Mouse (Mus musculus) c-Kit-positive CD71-negative TER-119-negative erythroid progenitor cells, embryonic 14.5 days (primary cell): Measurements from ENCODE around the gene Lck.
A peak's percentile ranks its signal among the peaks of the same experiment; 100 is the strongest.

ENCODE experiments used
- DNase-seq: peaks from one replicate; pipeline ENCODE4 v3.0.0-alpha.2; 2013; ENCODE audit warnings: low read depth

The Lck gene

DNA sequence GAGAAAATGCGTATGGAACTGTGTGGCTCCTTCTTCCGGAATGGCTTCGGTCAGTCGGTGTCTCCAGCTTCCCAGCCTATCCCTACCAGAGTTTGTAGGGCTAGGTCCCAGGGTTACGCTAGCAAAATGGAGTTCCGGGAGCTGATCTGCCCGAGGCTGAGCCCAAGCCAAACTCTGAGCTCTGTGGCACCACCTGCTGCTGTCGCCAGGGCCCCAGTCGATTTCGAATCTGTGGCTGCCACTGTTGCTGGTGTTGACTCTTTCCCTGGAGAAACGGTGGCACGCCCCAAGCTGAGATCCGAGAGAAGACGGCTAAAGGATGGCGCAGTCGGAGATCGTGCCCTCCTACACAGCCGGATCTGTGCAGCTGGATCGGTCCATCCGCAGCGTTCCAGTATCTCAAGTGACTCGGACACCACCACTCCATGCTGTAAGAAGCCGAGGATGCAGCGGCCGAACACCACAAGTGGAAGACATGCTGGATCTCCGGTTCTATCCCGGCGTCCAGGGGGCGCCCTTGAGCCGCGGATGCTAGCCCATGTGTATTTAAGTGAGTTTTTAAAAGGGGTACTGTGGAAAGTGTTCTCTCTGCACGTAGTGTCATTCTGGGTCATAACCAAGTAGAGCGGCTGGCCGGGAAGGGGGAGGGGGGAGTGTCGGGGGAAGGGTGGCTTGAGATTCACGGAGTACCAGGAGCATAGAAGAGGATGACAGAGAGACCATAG, 11.6 kb upstream of the Lck start:
- peak; percentile 83 for DNase-seq

- no peak for DNase-seq
Observed at GRCm38 (mm10) chr4:129584370-129584769, 10.9 kb upstream of the Lck start.

- no peak for DNase-seq
Observed at GRCm38 (mm10) chr4:129582251-129582650, 8.8 kb upstream of the Lck start.

GRCm38 (mm10) chr4:129580347-129580746, 6.9 kb upstream of the Lck start:
- no peak for DNase-seq

GRCm38 (mm10) chr4:129578466-129578865, 5.0 kb upstream of the Lck start, which contains the start of gene Fam167b:
Gene Fam167b (minus strand): TSS chr4:129578549.
- no peak for DNase-seq

DNA sequence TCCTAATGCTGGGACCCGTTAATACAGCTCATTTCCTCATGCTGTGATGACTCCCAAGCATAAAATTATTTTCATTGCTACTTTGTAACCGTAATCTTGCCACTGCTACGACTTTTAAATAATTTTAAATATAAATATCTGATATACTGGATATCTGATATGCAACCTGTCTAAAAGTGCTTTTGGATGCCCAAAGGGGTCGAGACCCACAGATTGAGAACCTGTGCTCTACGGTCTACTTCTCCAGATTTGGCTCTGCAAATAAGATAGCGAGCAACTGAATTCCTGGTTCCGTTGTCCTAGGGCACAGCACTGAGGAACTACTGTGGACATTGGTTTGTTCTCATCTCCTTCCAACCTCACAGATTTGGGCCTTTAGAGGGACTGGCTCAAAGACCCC, 4.2 kb upstream of the Lck start:
- DNase-seq: no peak

DNA sequence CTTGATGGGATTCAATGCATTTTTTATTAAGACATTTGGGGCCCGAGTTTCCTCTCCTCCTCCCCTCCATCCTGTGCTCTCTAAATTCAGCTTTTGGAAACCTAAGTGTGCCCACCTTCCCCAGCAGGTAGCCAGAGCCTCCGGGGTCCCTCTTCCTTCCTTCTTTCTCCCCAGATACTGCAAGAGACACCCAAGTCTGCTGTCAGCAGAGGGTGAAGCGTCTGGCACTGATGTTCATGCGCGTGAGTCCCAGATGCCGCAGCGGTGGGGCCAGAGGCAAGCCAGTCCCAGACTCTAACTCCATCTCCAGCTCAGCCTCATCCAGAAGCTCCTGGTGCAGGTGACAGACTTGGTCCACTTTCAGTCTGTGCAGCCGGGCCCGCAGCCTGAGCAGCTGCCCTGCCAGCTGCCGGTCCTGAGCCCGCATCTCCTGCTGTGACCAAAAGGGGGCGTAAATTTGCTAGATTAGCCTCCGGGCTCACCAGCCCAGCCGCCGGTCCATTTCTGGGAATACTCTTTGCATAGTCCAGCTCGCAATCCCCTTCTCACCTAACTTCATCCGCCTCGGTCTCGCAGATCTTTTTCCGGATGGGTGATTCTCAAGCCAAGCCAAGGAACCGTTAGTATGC, 3.5 kb upstream of the Lck start:
- no peak for DNase-seq

- peak; percentile 77 for DNase-seq
Observed at GRCm38 (mm10) chr4:129575171-129575844, 1.9 kb upstream of the Lck start.

DNA sequence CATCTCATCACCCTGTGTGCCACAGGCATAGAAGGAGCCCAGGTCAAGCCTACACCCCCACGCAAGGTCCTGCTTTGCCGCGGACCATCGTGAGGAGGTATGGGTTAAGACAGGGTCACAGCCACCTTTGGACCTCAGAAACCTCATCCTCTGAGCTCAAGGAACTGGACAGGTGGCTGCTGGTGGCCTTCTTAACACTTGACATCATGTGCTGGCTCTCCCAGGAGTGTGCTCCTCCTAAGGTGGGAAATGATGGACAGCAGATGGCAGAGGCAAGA, 409 bp downstream of the Lck start:
- DNase-seq: no peak

GRCm38 (mm10) chr4:129572236-129573092, 977 bp downstream of the Lck start:
- DNase-seq: no peak

DNA sequence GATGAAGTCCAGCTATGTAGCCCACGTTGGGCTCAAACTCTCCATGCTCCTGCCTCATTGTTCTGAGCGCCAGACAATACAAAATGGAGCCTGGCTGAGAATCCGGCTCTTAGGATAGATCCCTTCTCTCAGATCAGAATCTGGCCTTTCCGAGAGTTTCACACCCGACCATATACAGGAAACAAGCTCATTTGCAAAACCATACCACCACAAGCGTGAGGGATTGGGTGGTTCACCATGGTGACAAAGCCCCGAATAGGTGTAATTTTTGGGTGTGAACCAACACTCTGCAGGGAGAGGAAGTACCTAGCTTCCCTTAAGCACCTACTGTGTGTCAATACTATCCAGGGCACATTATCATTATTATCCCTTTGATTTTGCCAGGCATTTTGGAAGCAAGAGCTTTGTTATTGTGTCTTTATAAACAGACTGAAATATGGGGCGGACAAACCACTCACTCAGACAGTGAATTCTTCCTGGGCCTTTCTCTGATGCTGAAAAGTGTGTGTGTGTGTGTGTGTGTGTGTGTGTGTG, 1.8 kb downstream of the Lck start:
- no peak for DNase-seq

DNA sequence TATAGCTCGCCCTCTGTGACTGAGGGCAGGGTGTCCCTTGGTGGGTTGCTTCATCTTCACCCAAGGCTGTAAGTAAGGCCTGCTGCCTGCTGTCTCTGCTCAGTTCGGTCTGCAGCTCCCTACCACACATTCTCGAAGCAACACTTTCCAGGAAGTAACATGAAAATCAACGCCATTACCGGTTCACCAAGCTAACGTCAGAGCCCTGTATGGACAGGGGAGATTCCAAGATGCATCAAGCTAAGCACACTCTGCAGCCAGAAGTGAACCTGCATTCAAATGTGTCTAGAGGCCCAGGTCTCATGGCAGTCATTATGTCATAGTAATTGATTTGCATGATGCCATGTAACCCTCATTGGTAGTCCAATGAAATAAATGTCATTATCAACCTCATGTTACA, 3.4 kb downstream of the Lck start:
- DNase-seq: no peak

- DNase-seq: no peak
Observed at GRCm38 (mm10) chr4:129568366-129568765, 5.1 kb downstream of the Lck start.

DNA sequence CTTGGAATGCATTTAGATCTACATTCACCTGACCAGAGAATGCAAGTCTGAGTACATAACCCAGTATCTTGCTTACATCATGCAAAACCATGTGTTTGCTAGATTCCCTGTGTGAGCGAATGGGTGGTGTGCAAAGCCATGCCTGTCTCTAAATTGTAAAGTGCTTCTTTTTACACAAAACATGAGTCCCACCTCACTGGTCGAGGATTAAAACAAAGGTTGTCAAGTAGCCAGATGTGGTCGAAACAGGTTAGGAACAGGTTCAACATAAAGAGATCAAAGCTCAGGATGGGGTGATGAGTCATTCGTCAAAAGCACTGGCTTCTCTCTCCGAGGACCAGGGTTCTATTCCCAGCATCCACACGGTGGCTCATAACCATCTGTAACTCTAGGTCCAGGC, 8.3 kb downstream of the Lck start:
- DNase-seq: no peak

GRCm38 (mm10) chr4:129563718-129564117, 9.7 kb downstream of the Lck start:
- DNase-seq: no peak

DNA sequence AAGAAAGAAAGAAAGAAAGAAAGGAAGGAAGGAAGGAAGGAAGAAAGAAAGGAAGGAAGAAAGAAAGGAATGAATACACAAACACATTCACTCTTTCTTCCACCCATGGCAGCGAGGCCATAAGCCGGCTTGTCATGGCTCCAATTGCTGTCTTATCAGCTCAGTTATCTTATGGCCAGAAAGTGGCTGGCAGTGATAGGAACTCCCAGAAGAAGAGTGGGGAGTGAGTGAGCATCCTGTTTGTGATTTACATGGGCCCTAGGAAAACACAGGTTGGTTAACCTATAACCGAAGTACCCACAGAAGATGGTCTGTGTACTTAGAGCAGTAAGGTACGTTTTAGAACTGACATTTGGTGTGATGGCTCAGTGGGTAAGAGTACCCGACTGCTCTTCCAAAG, 12.3 kb downstream of the Lck start:
- no peak for DNase-seq

DNA sequence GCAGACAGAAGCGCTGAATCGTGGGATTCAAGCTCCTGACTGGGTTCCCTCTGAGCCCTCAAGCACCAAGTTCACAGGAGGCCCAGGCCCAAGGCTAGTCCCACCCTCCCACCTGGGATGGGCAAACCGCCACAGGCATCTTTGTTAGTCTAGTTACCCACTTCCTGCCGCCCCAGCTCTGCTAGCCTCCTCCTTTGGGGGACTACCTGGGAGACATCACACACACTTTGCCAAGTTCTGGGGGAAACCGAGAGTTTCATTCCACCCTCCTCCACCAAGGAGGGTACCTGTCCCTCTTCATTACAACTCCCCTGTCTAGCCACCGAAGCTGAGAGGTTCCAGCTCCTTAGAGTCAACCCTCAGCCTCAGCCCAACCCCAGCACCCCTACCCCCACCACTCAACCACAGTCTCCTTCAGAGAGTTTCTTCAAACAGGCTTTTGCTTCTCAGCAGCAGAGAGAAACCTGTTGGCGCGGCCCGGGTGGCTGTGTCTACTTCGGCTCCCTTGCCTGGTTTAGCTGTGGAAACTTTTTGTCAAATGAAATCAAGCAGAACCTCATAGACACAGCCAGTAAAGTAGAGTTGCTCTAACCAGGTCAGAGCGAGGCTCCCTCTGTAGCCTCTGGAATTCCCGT, 15.0 kb downstream of the Lck start:
- no peak for DNase-seq

- DNase-seq: no peak
Observed at GRCm38 (mm10) chr4:129557256-129557808, 16.1 kb downstream of the Lck start.

GRCm38 (mm10) chr4:129556532-129557223, 16.8 kb downstream of the Lck start:
- peak; percentile 83 for DNase-seq

GRCm38 (mm10) chr4:129555862-129556531, 17.4 kb downstream of the Lck start:
- no peak for DNase-seq
